Mouse (Mus musculus): ENCODE data around the gene Ttc28. TPM values are rescaled to one million over a fixed set of nuclear protein-coding genes. Genes with fewer than 3 reads are reported as not detected.
"Not testable (repeated sequence)": the region's sequence is repeated elsewhere in the genome, so short reads cannot be mapped to it uniquely, and the experiment has no call there.

Gene Ttc28
- polyA plus RNA-seq (2015; fragmentation: Nextera tagmentation; extraction: Ambion mirVana) = 13.9 and 14.4 TPM in 2 replicates

DNA sequence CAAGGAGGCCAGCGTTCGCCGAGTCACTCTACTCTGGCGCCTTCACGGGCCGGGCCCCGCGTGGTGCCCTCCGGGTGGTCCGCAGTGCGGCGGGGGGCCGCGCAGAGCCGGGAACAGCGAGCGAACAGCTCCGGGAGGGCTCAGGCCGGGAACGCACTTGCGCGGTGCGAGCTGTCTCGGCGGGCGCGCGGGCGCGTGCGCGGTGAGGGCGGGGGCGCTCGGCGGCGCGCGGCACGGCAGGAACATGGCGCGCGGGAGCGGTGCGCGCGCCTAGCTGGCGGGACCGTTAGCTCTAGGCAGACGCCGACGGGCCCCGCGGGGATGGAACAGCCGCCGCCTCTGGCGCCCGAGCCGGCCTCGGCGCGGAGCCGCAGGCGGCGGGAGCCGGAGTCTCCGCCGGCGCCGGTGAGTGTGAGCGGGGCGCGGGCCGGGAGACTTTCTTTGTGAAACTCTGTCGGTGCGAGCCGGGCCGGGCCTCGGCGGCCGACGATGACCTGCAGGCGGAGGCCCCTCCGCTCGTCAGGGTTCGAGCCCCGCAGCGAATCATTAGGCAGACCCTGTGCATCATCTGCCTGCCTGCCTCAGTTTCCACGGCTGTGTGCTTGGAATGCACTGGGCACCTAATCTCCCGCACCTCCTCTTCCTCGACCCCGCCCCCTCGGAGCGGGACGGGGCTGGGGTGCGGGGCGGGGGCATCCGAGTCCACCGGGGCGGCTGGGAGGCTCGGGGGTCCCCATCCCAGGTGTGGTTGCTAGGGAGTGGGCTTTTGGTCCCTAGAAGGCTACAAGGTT lies at the start of gene Ttc28:
Ttc28 (plus strand) TSS at position 220 of the 791 bp plus-strand sequence.
- H3K9me3 ChIP-seq (replicated peaks) = no peaks in the 10 kb centered on the region
- peaks cover 18% of the 10 kb centered on the region; the same call in 1 of the 2 replicates for H3K4me1 ChIP-seq
- H3K27me3 ChIP-seq = no peaks in the 10 kb centered on the region
- H3K4me3 ChIP-seq (replicated peaks) = peak within 1 kb of the TSS; percentile 89
- H3K27ac ChIP-seq = peak within 1 kb of the TSS; percentile 75
- H3K4me2 ChIP-seq = peak within 1 kb of the TSS; percentile 88
- ATAC-seq (replicated peaks; ENCODE audit: low FRiP score) = peak; percentile 91
- under 1% methylated on average over 77 of the region's 101 CpGs for WGBS
- peak within 1 kb of the TSS; percentile 86 for H3K9ac ChIP-seq
- H3K36me3 ChIP-seq = no peaks in the 10 kb centered on the region

DNA sequence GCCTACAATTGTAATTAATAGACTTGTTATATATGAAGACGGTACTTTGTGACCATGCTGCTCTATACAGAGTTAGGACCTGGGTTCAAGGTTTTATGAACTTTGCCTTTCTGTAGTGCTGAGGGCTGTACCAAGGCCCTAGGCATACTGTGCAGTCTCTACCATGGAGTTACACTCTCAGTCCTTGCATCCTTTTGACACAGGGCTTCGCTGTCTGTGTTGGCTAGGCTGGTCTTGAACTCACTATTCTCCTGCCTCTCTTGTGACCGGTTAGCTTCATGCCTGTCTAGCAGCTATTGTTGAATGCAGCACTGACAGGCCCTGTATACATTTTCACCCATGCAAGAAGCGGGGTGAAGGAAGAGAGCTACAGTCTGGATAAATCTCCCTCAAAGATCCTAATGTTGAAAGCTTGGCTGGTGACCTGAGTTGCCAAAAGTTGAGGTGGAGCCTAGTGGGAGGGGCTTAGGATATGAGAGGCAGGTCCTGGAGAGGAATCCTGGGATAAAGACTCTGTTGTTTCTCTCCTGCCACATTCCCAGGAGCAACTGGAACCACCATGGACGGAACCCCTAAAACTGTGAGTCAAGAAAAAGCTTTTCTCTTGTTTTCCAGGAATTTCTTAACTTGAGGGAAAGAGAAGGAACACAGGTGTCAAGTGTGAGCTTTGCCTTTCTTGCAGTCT lies 48.4 kb upstream of the Ttc28 start:
- no peaks in the 10 kb centered on the region for H3K9me3 ChIP-seq (replicated peaks)
- H3K9ac ChIP-seq = no peak overlapping the region
- WGBS = 88% methylated on average over 5 of the region's 5 CpGs
- no peak overlapping the region for H3K4me3 ChIP-seq (replicated peaks)
- no peak overlapping the region for H3K4me2 ChIP-seq
- H3K27me3 ChIP-seq = no peaks in the 10 kb centered on the region
- no peak for ATAC-seq (replicated peaks; ENCODE audit: low FRiP score)
- no peak overlapping the region for H3K27ac ChIP-seq
- peaks cover 13% of the 10 kb centered on the region for H3K4me1 ChIP-seq
- H3K36me3 ChIP-seq = peaks cover 37% of the 10 kb centered on the region

DNA sequence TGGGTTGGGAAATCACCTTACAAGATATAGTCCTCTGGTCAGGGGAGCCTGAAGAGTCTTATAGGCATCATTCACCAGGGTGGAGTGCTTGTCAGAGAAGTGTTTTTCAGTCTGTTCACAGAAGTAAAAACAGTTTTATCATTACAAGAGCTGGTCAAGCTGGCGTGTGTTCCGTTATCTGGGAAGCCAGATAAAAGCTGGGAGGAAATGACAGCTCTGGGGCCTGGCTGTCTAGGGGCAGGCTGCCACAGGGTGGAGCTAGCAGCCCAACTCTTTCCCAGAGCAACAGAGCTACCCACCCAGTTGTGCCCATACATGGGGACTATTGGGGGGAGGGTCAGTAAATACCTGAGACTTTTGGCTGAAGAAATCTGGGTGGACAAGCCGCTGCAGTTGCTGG lies 43.6 kb upstream of the Ttc28 start:
- H3K27me3 ChIP-seq = no peaks in the 10 kb centered on the region
- H3K36me3 ChIP-seq = peaks cover 30% of the 10 kb centered on the region; the same call in 1 of the 2 replicates
- no peak overlapping the region for H3K27ac ChIP-seq
- H3K4me3 ChIP-seq (replicated peaks) = no peak overlapping the region
- H3K9ac ChIP-seq = no peak overlapping the region
- no peak overlapping the region for H3K4me2 ChIP-seq
- ATAC-seq (replicated peaks; ENCODE audit: low FRiP score) = no peak
- 13% methylated on average over 3 of the region's 3 CpGs for WGBS
- peaks cover 19% of the 10 kb centered on the region for H3K4me1 ChIP-seq
- no peaks in the 10 kb centered on the region for H3K9me3 ChIP-seq (replicated peaks)

DNA sequence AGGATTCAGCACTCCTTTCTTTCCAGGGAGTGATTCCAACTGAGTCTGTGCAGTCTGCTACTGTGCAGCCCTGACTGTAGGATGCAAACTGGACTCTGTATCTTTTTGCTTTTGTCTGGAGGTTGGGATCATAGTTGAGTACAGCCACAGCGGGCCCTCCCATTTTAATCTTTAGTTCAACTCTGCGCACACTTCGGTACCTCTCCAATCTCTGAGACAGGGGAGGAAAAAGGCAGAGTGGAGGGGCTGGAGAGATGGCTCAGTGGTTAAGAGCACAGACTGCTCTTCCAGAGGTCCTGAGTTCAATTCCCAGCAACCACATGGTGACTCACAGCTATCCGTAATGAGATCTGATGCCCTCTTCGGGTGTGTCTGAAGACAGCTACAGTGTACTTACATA lies 41.6 kb upstream of the Ttc28 start:
- H3K9ac ChIP-seq; H3K27me3 ChIP-seq; H3K27ac ChIP-seq; H3K9me3 ChIP-seq (replicated peaks); H3K4me3 ChIP-seq (replicated peaks); H3K4me2 ChIP-seq; ATAC-seq (replicated peaks; ENCODE audit: low FRiP score): not testable (repeated sequence)
- Histone ChIP-seq H3K36me3 (peaks cover 31% of the 10 kb centered on the region), H3K4me1 (peaks cover 19% of the 10 kb centered on the region)
- WGBS = 92% methylated on average over 5 of the region's 5 CpGs

DNA sequence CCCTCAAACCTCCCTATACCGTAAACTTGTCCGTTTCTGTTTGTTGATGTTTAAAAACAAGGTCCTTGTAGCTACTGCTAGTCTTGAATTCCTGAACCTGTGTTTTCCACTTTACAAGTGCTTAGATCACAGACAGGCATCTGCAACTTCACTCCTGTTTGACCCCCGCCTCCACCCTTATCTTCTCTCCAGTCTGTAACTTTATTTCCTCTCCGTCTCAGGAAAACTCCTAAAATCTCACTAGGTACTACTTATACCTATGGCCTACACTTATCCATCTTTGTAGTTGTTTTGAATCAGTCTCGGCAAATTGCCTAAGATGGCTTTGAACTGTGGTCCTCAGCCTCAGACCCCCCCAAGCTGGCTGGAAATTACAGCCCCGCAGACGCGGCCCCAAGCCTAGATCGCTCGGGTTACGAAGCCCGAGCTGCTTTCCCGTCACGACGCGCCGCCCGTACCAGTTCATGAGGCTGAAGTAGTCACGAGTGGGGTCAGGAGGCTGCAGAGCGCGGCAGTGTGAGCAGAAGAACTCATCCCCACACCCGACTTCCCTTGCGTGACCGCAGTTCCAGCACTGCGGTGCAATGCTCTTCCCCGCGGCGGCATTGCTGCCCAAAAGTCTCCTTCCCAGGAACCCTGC lies 40.4 kb upstream of the Ttc28 start:
- H3K36me3 ChIP-seq = peaks cover 30% of the 10 kb centered on the region
- peaks cover 19% of the 10 kb centered on the region for H3K4me1 ChIP-seq
- ATAC-seq (replicated peaks; ENCODE audit: low FRiP score) = peak; percentile 77
- no peaks in the 10 kb centered on the region for H3K27me3 ChIP-seq
- H3K9ac ChIP-seq = peak overlapping the region; percentile 76
- peak overlapping the region; percentile 95 for H3K27ac ChIP-seq
- no peaks in the 10 kb centered on the region for H3K9me3 ChIP-seq (replicated peaks)
- peak overlapping the region; percentile 75 for H3K4me2 ChIP-seq
- H3K4me3 ChIP-seq (replicated peaks) = peak overlapping the region; percentile 85
- WGBS = 6% methylated on average over 28 of the region's 28 CpGs

DNA sequence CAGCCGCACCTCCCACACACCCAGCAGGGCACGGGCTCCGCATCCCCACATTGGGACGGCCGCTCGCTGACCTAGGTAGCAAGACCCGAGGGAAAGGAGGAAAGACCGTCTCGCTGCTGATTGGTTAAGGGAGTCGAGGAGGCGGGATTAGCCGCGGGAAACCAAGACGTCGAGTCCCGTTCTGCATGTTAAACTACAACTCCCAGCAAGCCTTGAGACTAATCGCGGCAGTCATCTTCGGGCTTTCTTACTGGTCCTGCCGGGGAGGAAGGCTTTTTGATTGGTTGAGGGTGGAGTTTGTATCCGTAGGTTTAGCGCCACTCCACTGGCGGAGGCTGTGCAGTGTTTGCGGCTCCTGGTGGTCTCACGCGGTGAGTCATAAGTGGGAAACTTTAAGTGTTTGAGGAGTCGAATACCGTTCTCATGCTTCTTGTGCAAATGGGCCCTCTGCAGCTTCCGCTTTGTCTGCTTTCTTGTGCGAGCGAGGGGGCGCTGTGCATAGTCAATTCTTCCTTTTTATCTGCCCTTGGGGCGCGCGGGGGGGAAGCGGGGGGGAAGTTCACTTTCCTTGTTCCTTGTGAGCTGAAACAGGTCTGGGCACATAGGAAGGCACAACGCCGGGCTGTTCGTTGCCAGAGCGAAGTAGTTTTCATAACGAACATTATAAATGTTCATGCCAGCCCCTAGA lies 39.8 kb upstream of the Ttc28 start, which contains the start of the genes Hscb and Chek2:
Hscb (minus strand) TSS at position 100 of the 688 bp plus-strand sequence.
Chek2 (plus strand) TSS at position 302 of the 688 bp plus-strand sequence.
- Histone ChIP-seq H3K27ac (peak within 1 kb of the TSS; percentile 95), H3K9me3 (replicated peaks) (no peaks in the 10 kb centered on the region), H3K4me2 (peak within 1 kb of the TSS; percentile 79), H3K9ac (peak within 1 kb of the TSS; percentile 76), H3K4me1 (peaks cover 19% of the 10 kb centered on the region), H3K4me3 (replicated peaks) (peak within 1 kb of the TSS; percentile 85), H3K36me3 (peaks cover 29% of the 10 kb centered on the region), H3K27me3 (no peaks in the 10 kb centered on the region)
- under 1% methylated on average over 41 of the region's 41 CpGs for WGBS
- ATAC-seq (replicated peaks; ENCODE audit: low FRiP score) = peak; percentile 98

DNA sequence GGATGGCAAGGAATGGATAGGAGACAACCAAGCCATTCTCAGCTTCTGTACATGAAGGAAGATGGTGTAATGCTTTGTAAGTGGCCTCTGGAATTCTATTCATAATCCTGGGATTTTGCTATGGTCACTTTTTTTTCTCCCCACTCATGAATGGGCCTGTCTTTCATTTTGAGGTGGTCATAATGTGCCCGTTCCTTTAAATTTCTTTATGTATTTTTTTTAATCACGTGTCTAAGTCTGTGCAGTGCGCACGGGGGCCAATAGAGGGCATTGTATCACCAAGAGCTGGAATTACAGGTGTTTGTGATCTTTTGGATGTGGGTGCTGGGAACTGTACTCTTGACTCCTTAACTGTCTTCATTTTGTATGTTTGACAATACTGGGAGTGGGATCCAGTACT lies 39.1 kb upstream of the Ttc28 start:
- Histone ChIP-seq H3K27ac (peak overlapping the region; percentile 92), H3K4me1 (peaks cover 19% of the 10 kb centered on the region), H3K27me3 (no peaks in the 10 kb centered on the region), H3K9ac (peak overlapping the region; percentile 66), H3K4me2 (peak overlapping the region; percentile 79), H3K4me3 (replicated peaks) (peak overlapping the region; percentile 85), H3K36me3 (peaks cover 32% of the 10 kb centered on the region), H3K9me3 (replicated peaks) (no peaks in the 10 kb centered on the region)
- WGBS = 8% methylated on average over 4 of the region's 4 CpGs
- 0 out of 2 replicates have a peak, but pooled peaks have one; percentile 1 for ATAC-seq (replicated peaks; ENCODE audit: low FRiP score)

DNA sequence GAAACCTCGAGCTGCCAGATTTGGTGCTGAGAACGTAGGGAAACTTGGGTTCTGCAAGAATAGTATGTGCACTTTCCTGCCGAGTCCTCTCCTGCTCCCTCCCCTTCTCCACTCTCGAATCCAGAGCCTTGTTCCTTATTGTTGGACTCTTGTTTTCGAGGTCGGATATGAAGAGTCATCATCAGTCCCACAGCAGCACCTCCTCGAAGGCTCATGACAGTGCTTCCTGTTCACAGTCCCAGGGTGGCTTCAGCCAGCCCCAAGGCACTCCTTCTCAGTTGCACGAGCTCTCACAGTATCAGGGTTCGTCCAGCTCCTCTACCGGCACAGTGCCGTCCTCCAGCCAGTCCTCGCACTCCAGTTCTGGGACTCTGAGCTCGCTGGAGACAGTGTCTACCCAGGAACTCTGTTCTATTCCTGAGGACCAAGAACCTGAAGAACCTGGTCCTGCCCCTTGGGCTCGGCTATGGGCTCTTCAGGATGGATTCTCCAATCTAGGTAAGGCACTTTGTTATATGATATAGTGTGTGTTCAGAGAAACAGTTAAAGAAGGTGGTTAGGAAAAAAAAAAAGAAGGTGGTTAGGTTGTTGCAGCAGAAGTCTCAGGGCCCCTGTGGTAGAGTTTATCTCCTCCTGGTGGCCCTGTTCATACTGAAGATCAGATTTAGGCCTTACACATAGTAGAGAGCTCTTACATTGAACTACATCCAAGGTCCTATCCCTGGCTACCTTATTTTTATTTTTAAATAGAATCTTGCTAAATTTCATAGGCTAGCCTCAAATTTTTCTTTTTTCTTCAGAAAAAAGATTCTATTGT lies 38.3 kb upstream of the Ttc28 start:
- Histone ChIP-seq H3K4me3 (replicated peaks) (peak overlapping the region; percentile 85), H3K4me2 (peak overlapping the region; percentile 79), H3K27me3 (no peaks in the 10 kb centered on the region), H3K9me3 (replicated peaks) (no peaks in the 10 kb centered on the region), H3K4me1 (peaks cover 17% of the 10 kb centered on the region), H3K36me3 (peaks cover 39% of the 10 kb centered on the region), H3K9ac (no peak overlapping the region), H3K27ac (no peak overlapping the region)
- WGBS = 92% methylated on average over 14 of the region's 14 CpGs
- ATAC-seq (replicated peaks; ENCODE audit: low FRiP score) = no peak

DNA sequence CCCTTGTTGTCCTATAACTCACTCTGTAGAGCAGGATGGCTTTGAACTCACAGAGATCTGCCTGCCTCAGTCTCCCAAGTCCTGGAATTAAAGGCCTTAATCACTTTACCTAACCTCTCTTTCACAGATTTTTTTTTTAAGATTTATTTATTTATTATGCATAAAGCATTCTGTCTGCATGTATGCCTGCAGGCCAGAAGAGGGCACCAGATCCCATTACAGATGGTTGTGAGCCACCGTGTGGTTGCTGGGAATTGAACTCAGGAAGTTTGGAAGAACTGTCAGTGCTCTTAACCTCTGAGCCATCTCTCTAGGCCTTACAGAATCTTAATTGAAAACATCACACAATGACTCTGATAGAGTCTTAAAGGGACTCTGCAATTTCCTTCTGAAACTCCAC lies 26.6 kb upstream of the Ttc28 start:
- no peak for ATAC-seq (replicated peaks; ENCODE audit: low FRiP score)
- Histone ChIP-seq H3K4me3 (replicated peaks) (no peak overlapping the region), H3K36me3 (peaks cover 65% of the 10 kb centered on the region), H3K4me1 (no peaks in the 10 kb centered on the region), H3K9me3 (replicated peaks) (no peaks in the 10 kb centered on the region), H3K4me2 (no peak overlapping the region), H3K9ac (no peak overlapping the region), H3K27me3 (no peaks in the 10 kb centered on the region), H3K27ac (no peak overlapping the region)
- 87% methylated on average over 1 of the region's 1 CpGs for WGBS

DNA sequence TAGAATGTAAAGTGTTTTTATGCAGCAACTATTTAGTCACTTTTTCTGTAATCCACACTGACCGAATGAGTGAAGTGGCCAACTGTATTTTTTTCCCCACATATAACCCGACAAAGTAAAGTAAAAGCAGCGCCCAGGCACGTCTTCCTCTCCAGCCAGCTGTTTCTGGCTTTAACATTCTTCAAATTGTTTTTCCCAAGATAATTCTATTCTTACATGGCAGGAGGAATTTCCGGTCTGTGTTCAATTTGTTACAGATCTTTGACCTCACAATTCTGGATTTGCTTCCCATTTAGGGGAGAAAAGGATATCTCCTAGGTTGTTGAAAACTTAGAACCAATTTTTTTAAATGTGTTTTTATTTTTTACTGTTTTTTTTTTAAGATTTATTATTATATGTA lies 22.5 kb upstream of the Ttc28 start:
- H3K4me1 ChIP-seq = peaks cover 12% of the 10 kb centered on the region
- no peak overlapping the region for H3K4me3 ChIP-seq (replicated peaks)
- H3K27ac ChIP-seq = peak overlapping the region; percentile 28; the same call in 1 of the 2 replicates
- peaks cover 53% of the 10 kb centered on the region for H3K36me3 ChIP-seq
- no peak overlapping the region for H3K9ac ChIP-seq
- H3K9me3 ChIP-seq (replicated peaks) = no peaks in the 10 kb centered on the region
- no peak for ATAC-seq (replicated peaks; ENCODE audit: low FRiP score)
- WGBS = 69% methylated on average over 5 of the region's 5 CpGs
- no peak overlapping the region for H3K4me2 ChIP-seq
- no peaks in the 10 kb centered on the region for H3K27me3 ChIP-seq
